20 mouse cellular contexts compared by ENCODE assay signal in genomic region chr15:97595284-97595796, GRCm38 (mm10).
A peak's percentile ranks its signal among the peaks of the same experiment; 100 is the strongest.
DNase-seq lines count a peak whose midpoint lies in the region; TF ChIP-seq lines count a peak whose summit lies in the region.
"Had no signal": no experiment of that assay in that cellular context is flagged by ENCODE, and none has a peak within 500 bp of the region (broad histone marks: within the 10 kb centered on the region; RNA-seq: fewer than 3 reads in every experiment).

No protein-coding gene starts in this region.

- in situ Hi-C loops in ES-E14 (cut with MboI; ENCODE audit: low sequenced_read_pairs in 2 of 2, unreplicated experiment in 2 of 2) = no loop called here

- H3K27me3 ChIP-seq in E14TG2a.4 (ENCODE audit: insufficient read depth, low read length) = no peaks in the 10 kb centered on the region
- H3K27me3 ChIP-seq: heart, embryonic 12.5 days; hindbrain, embryonic 15.5 days; Patski had no signal

- intact Hi-C loops in gastrocnemius, adult 2 months (cut with DNase I) = no loop called here
- intact Hi-C loops in left cerebral cortex, postnatal 4 days (cut with DNase I) = no loop called here

- H3K9me3 ChIP-seq in E14TG2a.4 (ENCODE audit: low read length) (no peaks in the 10 kb centered on the region), ES-E14 (ENCODE audit: control insufficient read depth, insufficient read depth, low read depth, low read length) (no peaks in the 10 kb centered on the region)
- H3K9me3 ChIP-seq: embryonic facial prominence, embryonic 10.5 days; forebrain, embryonic 13.5 days; heart, embryonic 12.5 days; hindbrain, embryonic 15.5 days had no signal

- H3K36me3 ChIP-seq in E14TG2a.4 (ENCODE audit: insufficient read depth, low read length) = no peaks in the 10 kb centered on the region
- H3K36me3 ChIP-seq in ES-E14 (ENCODE audit: control insufficient read depth, insufficient read depth, low read length, poor library complexity, severe bottlenecking) = no peaks in the 10 kb centered on the region
- H3K36me3 ChIP-seq: embryonic facial prominence, embryonic 10.5 days; heart, embryonic 12.5 days; hindbrain, embryonic 15.5 days had no signal

- H3K4me1 ChIP-seq in E14TG2a.4 (replicated peaks; ENCODE audit: low read depth, low read length) (peaks cover 80% of the 10 kb centered on the region), ES-E14 (ENCODE audit: control insufficient read depth in 2 of 2, insufficient read depth in 2 of 2, low read length in 2 of 2, poor library complexity in 1 of 2) (peaks cover 34 to 57% of the 10 kb centered on the region in 2 experiments)
- H3K4me1 ChIP-seq: hindbrain, embryonic 15.5 days had no signal

- TF ChIP-seq CTCF in gastrocnemius, adult 2 months (IDR thresholded peaks at IDR 0.05) = no peak
- no peak for TF ChIP-seq CTCF in E14TG2a.4 (conservative IDR thresholded peaks at IDR 0.05; ENCODE audit: low read length)

- H3K9ac ChIP-seq in ES-E14 (ENCODE audit: insufficient read depth, low read depth, low read length, poor library complexity, severe bottlenecking) = peak overlapping the region; percentile 57
- H3K9ac ChIP-seq: forebrain, embryonic 13.5 days; forebrain, postnatal 0 days; heart, embryonic 12.5 days; hindbrain, embryonic 15.5 days had no signal

- no peak overlapping the region for H3K4me3 ChIP-seq in gastrocnemius, adult 2 months
- H3K4me3 ChIP-seq in E14TG2a.4 (replicated peaks; ENCODE audit: low read length) (peak overlapping the region; percentile 24), ES-E14 (ENCODE audit: insufficient read depth in 1 of 2, low read depth in 1 of 2, low read length in 2 of 2, poor library complexity in 1 of 2, severe bottlenecking in 1 of 2) (no peak overlapping the region)
- H3K4me3 ChIP-seq: embryonic facial prominence, embryonic 10.5 days; forebrain, embryonic 13.5 days; heart, adult 2 months; heart, embryonic 12.5 days; hindbrain, embryonic 15.5 days had no signal

- no peak for DNase-seq in gastrocnemius, adult 2 months
- DNase-seq in gastrocnemius, adult 8-10 months (ENCODE audit: low spot score in 2 of 2) = no peak
- DNase-seq in left cerebral cortex, postnatal 4 days = peak; percentile 11
- DNase-seq in left cerebral cortex, adult 9 months (ENCODE audit: low spot score in 2 of 2) = no peak
- DNase-seq in ES-E14 (ENCODE audit: low read depth, low spot score) = no peak
- DNase-seq in frontal cortex, postnatal 25 days (ENCODE audit: low spot score in 2 of 2) = no peak
- no peak for DNase-seq in adrenal gland, postnatal 14 days
- DNase-seq: adrenal gland, adult 8-10 months; cerebellum, adult 18-20 months; cerebellum, adult 9-11 months; forebrain, postnatal 0 days; gastrocnemius, postnatal 14 days; heart, adult 2 months; heart, postnatal 36 days had no signal

- H3K27ac ChIP-seq in gastrocnemius, adult 2 months = peak overlapping the region; percentile 43; the same call in 1 of the 2 replicates
- H3K27ac ChIP-seq in ES-E14 (ENCODE audit: insufficient read depth, low read depth, low read length, poor library complexity, severe bottlenecking) = peak overlapping the region; percentile 100
- H3K27ac ChIP-seq: embryonic facial prominence, embryonic 10.5 days; forebrain, embryonic 13.5 days; heart, adult 2 months; hindbrain, embryonic 15.5 days had no signal

TF ChIP-seq in ES-E14, 5 proteins besides CTCF, POLR2A, EP300 and RAD21:
- TF ChIP-seq ZNF384 (IDR thresholded peaks at IDR 0.05; ENCODE audit: low read depth, low read length) = no peak
- TF ChIP-seq CHD2 (IDR thresholded peaks at IDR 0.05; ENCODE audit: low read depth, low read length) = no peak
- no peak for TF ChIP-seq HCFC1 (IDR thresholded peaks at IDR 0.05; ENCODE audit: borderline replicate concordance, insufficient read depth, low read length)
